Mouse (Mus musculus): ENCODE data around the gene Hmgb1. TPM values are rescaled to one million over a fixed set of nuclear protein-coding genes. Genes with fewer than 3 reads are reported as not detected.

The Hmgb1 gene
- total and polyA plus RNA-seq, 3 experiments = 517 to 576 (median 529) TPM

GRCm38 (mm10) chr5:149005701-149006361 is 178.5 kb downstream of the Hmgb1 start:
- H3K36me3 ChIP-seq (replicated peaks) = no peaks in the 10 kb centered on the region
- ATAC-seq (ENCODE audit: extremely low read depth, insufficient number of reproducible peaks, low FRiP score, poor library complexity, severe bottlenecking) = no peak
- 0 out of 2 replicates have a peak, but pooled peaks cover 6% of the 10 kb centered on the region for H3K9me3 ChIP-seq (replicated peaks)
- H3K27me3 ChIP-seq (ENCODE audit: insufficient read depth, low read length) = no peaks in the 10 kb centered on the region
- no peak for DNase-seq (ENCODE audit: low spot score)
- H3K4me1 ChIP-seq (ENCODE audit: insufficient read depth, low read depth, low read length) = no peaks in the 10 kb centered on the region
- TF ChIP-seq GATA1 (IDR thresholded peaks at IDR 0.05; ENCODE audit: borderline replicate concordance, low read length) (no peak), TAL1 (conservative IDR thresholded peaks at IDR 0.05; ENCODE audit: low read depth, low read length) (no peak), GATA2 (IDR thresholded peaks at IDR 0.05; ENCODE audit: borderline replicate concordance, low read depth, low read length) (no peak), CTCF (IDR thresholded peaks at IDR 0.05; ENCODE audit: low read depth, low read length) (no peak), POLR2AphosphoS5 (IDR thresholded peaks at IDR 0.05; ENCODE audit: insufficient replicate concordance, low read depth, low read length) (no peak)
- no peak overlapping the region for H3K4me3 ChIP-seq (ENCODE audit: low read depth, low read length)

GRCm38 (mm10) chr5:149005083-149005482 is 179.2 kb downstream of the Hmgb1 start:
- H3K36me3 ChIP-seq (replicated peaks) = no peaks in the 10 kb centered on the region
- no peak for TF ChIP-seq CTCF (IDR thresholded peaks at IDR 0.05; ENCODE audit: low read depth, low read length)
- TF ChIP-seq GATA2 (IDR thresholded peaks at IDR 0.05; ENCODE audit: borderline replicate concordance, low read depth, low read length) = no peak
- TF ChIP-seq GATA1 (IDR thresholded peaks at IDR 0.05; ENCODE audit: borderline replicate concordance, low read length) = no peak
- no peak for TF ChIP-seq TAL1 (conservative IDR thresholded peaks at IDR 0.05; ENCODE audit: low read depth, low read length)
- no peak for TF ChIP-seq POLR2AphosphoS5 (IDR thresholded peaks at IDR 0.05; ENCODE audit: insufficient replicate concordance, low read depth, low read length)
- no peak overlapping the region for H3K4me3 ChIP-seq (ENCODE audit: low read depth, low read length)
- ATAC-seq (ENCODE audit: extremely low read depth, insufficient number of reproducible peaks, low FRiP score, poor library complexity, severe bottlenecking) (no peak), DNase-seq (ENCODE audit: low spot score) (no peak)
- no peaks in the 10 kb centered on the region for H3K27me3 ChIP-seq (ENCODE audit: insufficient read depth, low read length)
- H3K9me3 ChIP-seq (replicated peaks) = peaks cover 8% of the 10 kb centered on the region; the same call in 1 of the 2 replicates
- H3K4me1 ChIP-seq (ENCODE audit: insufficient read depth, low read depth, low read length) = no peaks in the 10 kb centered on the region

GRCm38 (mm10) chr5:149003137-149003536 is 181.2 kb downstream of the Hmgb1 start:
- no peaks in the 10 kb centered on the region for H3K36me3 ChIP-seq (replicated peaks)
- H3K4me3 ChIP-seq (ENCODE audit: low read depth, low read length) = no peak overlapping the region
- H3K27me3 ChIP-seq (ENCODE audit: insufficient read depth, low read length) = no peaks in the 10 kb centered on the region
- TF ChIP-seq GATA1 (IDR thresholded peaks at IDR 0.05; ENCODE audit: borderline replicate concordance, low read length) (no peak), POLR2AphosphoS5 (IDR thresholded peaks at IDR 0.05; ENCODE audit: insufficient replicate concordance, low read depth, low read length) (no peak), CTCF (IDR thresholded peaks at IDR 0.05; ENCODE audit: low read depth, low read length) (no peak), GATA2 (IDR thresholded peaks at IDR 0.05; ENCODE audit: borderline replicate concordance, low read depth, low read length) (no peak), TAL1 (conservative IDR thresholded peaks at IDR 0.05; ENCODE audit: low read depth, low read length) (no peak)
- H3K4me1 ChIP-seq (ENCODE audit: insufficient read depth, low read depth, low read length) = no peaks in the 10 kb centered on the region
- no peak for DNase-seq (ENCODE audit: low spot score)
- no peak for ATAC-seq (ENCODE audit: extremely low read depth, insufficient number of reproducible peaks, low FRiP score, poor library complexity, severe bottlenecking)
- H3K9me3 ChIP-seq (replicated peaks) = peaks cover 20% of the 10 kb centered on the region

- Histone ChIP-seq H3K36me3 (replicated peaks) (no peaks in the 10 kb centered on the region), H3K4me1 (ENCODE audit: insufficient read depth, low read depth, low read length) (no peaks in the 10 kb centered on the region), H3K9me3 (replicated peaks) (peaks cover 20% of the 10 kb centered on the region), H3K4me3 (ENCODE audit: low read depth, low read length) (no peak overlapping the region), H3K27me3 (ENCODE audit: insufficient read depth, low read length) (no peaks in the 10 kb centered on the region)
- TF ChIP-seq GATA2 (IDR thresholded peaks at IDR 0.05; ENCODE audit: borderline replicate concordance, low read depth, low read length) (no peak), POLR2AphosphoS5 (IDR thresholded peaks at IDR 0.05; ENCODE audit: insufficient replicate concordance, low read depth, low read length) (no peak), CTCF (IDR thresholded peaks at IDR 0.05; ENCODE audit: low read depth, low read length) (no peak), TAL1 (conservative IDR thresholded peaks at IDR 0.05; ENCODE audit: low read depth, low read length) (no peak), GATA1 (IDR thresholded peaks at IDR 0.05; ENCODE audit: borderline replicate concordance, low read length) (no peak)
- ATAC-seq (ENCODE audit: extremely low read depth, insufficient number of reproducible peaks, low FRiP score, poor library complexity, severe bottlenecking) = no peak
- DNase-seq (ENCODE audit: low spot score) = no peak
Observed at GRCm38 (mm10) chr5:149002803-149003115, 181.5 kb downstream of the Hmgb1 start.

GRCm38 (mm10) chr5:149002034-149002802 is 182.1 kb downstream of the Hmgb1 start:
- Histone ChIP-seq H3K4me1 (ENCODE audit: insufficient read depth, low read depth, low read length) (no peaks in the 10 kb centered on the region), H3K36me3 (replicated peaks) (no peaks in the 10 kb centered on the region), H3K4me3 (ENCODE audit: low read depth, low read length) (no peak overlapping the region), H3K9me3 (replicated peaks) (peaks cover 20% of the 10 kb centered on the region), H3K27me3 (ENCODE audit: insufficient read depth, low read length) (no peaks in the 10 kb centered on the region)
- no peak for DNase-seq (ENCODE audit: low spot score)
- no peak for ATAC-seq (ENCODE audit: extremely low read depth, insufficient number of reproducible peaks, low FRiP score, poor library complexity, severe bottlenecking)
- TF ChIP-seq GATA1 (IDR thresholded peaks at IDR 0.05; ENCODE audit: borderline replicate concordance, low read length) (no peak), GATA2 (IDR thresholded peaks at IDR 0.05; ENCODE audit: borderline replicate concordance, low read depth, low read length) (no peak), CTCF (IDR thresholded peaks at IDR 0.05; ENCODE audit: low read depth, low read length) (no peak), TAL1 (conservative IDR thresholded peaks at IDR 0.05; ENCODE audit: low read depth, low read length) (no peak), POLR2AphosphoS5 (IDR thresholded peaks at IDR 0.05; ENCODE audit: insufficient replicate concordance, low read depth, low read length) (no peak)

- ATAC-seq (ENCODE audit: extremely low read depth, insufficient number of reproducible peaks, low FRiP score, poor library complexity, severe bottlenecking) = no peak
- Histone ChIP-seq H3K27me3 (ENCODE audit: insufficient read depth, low read length) (no peaks in the 10 kb centered on the region), H3K36me3 (replicated peaks) (no peaks in the 10 kb centered on the region), H3K4me1 (ENCODE audit: insufficient read depth, low read depth, low read length) (no peaks in the 10 kb centered on the region), H3K9me3 (replicated peaks) (peaks cover 20% of the 10 kb centered on the region), H3K4me3 (ENCODE audit: low read depth, low read length) (no peak overlapping the region)
- DNase-seq (ENCODE audit: low spot score) = no peak
- TF ChIP-seq POLR2AphosphoS5 (IDR thresholded peaks at IDR 0.05; ENCODE audit: insufficient replicate concordance, low read depth, low read length) = no peak
- TF ChIP-seq CTCF (IDR thresholded peaks at IDR 0.05; ENCODE audit: low read depth, low read length) = no peak
- no peak for TF ChIP-seq GATA1 (IDR thresholded peaks at IDR 0.05; ENCODE audit: borderline replicate concordance, low read length)
- TF ChIP-seq GATA2 (IDR thresholded peaks at IDR 0.05; ENCODE audit: borderline replicate concordance, low read depth, low read length) = no peak
- TF ChIP-seq TAL1 (conservative IDR thresholded peaks at IDR 0.05; ENCODE audit: low read depth, low read length) = no peak
Observed at GRCm38 (mm10) chr5:148999802-149000201, 184.5 kb downstream of the Hmgb1 start.
